Mouse (Mus musculus) spleen, adult 2 months (tissue): ENCODE measurements around the gene Clip3.

Experiments used
- CTCF ChIP-seq: fragments of 200-500 bp; IDR thresholded peaks from 2 replicates; pipeline ENCODE4 v1.5.1; 2011; ENCODE audit warnings: mild to moderate bottlenecking, inconsistent platforms; ENCODE audit not compliant: insufficient read depth, insufficient read length, insufficient replicate concordance; ENCODE audit errors: extremely low read depth
- POLR2A ChIP-seq: fragments of 200-500 bp; IDR thresholded peaks from 2 replicates; pipeline ENCODE4 v1.6.1; 2011; ENCODE audit warnings: low read depth, low read length, inconsistent platforms

- TF ChIP-seq CTCF, result peak; percentile 38; the same call in 1 of the 2 replicates
- no peak for TF ChIP-seq POLR2A
Observed at GRCm38 (mm10) chr7:30336384-30336783, 44.9 kb downstream of the Clip3 start.
